Mouse (Mus musculus) forelimb bud, embryonic 11.5 days (tissue): ENCODE data around the gene E030018B13Rik.

Experiments
- DNase-seq: peaks from one replicate; pipeline ENCODE4 v3.0.0-alpha.2; 2012; ENCODE audit warnings: low read depth, low spot score

E030018B13Rik gene

DNA sequence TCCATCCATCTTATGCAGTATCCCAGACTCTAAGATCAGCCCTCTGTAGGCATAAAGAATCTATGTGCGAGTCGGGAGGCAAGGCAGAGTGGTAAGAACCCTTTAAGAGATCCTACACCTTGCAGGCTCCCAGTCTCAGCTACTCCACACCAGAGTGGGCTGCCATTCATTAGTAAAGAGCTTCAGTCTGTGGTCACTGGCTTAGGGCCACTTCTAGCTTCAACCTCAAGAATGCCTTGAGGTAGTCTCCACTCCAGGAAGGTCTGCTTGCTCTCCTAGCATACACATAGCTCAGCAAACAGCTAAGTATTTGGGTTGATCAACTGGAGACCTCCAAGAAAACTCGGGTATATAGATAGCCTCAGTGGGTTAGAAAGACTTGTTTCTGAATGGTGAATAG lies 19.0 kb upstream of the E030018B13Rik start:
- DNase-seq, result no peak

DNA sequence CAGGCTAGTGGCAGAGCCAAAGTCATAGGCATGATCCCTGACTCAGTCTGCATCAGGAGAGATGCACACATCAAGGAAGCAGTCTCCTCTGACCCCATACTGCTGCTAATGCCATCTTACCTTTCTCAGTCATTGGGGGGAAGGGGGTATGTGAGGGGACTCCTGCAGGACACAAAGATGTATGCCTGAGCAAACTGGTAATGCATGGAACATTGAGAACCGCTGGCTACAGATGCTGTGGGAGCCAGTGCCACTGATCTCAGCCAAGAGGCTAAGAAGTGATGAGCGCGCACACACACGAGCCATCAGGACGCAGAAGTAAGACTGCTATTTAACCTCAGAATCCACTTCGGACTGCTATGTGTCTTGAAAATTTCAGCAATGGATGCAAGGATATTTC lies 18.5 kb upstream of the E030018B13Rik start:
- no peak for DNase-seq

DNA sequence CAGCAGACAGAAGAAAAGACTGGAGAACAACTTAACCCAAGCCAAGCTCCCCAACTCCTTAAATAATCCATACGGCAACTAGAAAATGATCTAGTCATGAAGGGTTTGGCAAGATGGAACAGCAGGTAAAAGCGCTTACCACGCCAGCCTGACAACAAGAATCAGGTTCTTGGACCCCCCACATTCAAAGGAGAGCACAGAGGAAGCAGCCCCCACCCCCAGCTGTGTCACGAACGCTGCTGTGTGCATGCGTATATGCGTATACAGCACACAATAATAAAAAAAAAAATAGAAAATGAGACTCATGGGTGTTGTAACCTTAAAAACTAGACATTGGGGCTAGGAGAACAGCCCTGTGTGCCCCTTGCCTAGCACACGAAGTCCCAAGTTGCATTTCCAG lies 16.7 kb upstream of the E030018B13Rik start:
- DNase-seq, result no peak

DNA sequence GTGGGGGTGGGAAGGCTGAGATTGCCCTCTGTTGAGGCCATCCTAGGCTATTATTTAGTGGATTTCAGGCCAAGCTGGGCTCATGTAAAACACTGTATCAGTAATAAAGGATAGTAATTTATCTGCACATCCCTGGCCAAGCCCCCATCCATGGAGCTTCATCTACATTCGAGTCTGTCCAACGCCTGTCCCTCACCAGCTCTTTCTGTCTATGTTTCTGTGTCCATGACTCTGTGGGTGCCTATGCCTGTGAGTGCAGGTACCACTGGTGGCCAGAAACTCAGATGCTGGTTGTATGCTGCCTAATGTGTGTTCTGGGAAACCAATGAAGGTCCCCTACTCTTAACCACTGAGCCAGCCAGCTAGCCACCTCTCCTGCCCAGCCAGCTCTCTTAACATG lies 16.2 kb upstream of the E030018B13Rik start:
- no peak for DNase-seq

DNA sequence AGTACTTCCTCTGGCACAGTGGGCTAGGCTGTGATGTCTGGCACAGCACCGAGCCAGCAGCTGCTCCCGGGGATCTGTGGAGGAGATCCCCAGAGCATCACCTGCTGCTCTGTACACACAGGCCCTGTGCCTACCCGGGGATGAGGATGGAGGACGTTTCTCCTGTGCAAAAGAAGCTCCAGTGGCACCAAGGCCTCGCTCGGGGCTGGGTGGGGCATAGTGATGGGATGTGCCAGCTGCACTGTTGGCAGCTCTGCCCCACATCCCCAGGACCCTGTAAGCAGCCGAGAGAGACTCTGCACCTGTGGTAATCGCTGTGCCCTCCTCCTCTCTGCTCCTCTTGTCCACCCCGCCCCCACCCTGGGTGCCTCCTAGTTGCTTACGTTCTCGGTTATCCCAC lies 15.3 kb upstream of the E030018B13Rik start:
- DNase-seq, result no peak

DNA sequence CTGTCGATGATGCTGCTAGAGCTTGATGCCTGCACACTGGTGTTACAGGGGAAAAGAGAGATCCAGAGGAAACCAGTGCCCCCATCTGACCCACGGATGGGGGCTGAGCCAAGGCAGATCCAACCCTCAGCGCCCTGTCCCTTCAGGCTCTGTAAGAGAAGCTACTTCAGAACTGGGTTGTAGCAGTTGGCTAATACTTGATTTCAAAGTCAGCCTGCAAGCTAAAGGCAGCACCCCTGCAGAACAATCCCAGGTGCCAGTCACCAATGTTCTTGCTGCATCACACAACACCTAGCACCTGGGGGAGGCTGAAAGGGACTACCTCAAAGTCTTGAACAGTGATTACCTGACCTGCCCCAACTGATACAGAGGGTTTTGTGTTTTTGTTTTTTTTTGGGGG lies 14.7 kb upstream of the E030018B13Rik start:
- no peak for DNase-seq

DNA sequence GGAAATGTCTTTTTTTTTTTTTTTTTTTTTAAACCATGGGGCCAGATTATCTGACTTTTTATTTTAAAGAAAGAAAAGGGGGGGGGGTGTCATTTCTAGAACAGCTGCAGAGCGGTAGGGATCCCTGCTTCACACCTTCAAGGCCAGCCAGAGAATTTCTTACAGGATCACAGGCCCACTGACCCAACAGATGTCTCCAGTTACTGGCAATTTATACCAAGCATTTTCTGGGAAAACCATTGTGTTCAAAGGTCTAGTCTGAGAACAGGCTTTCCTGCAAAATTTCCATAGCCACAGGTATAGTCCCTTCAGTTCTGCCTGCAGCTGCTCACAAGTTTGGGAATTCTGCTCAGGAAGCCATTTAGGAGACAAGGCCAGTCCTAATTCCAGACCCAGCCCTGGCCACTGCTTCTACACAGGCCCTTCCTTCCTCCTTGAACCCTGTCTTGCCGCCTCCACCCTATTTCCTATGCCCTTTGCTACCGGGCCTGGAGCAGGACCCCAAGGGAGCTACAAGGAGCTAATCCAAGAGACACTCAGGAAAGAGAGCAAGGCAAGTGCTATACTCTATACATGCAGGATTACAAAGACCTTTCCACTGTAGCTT lies 13.9 kb upstream of the E030018B13Rik start:
- DNase-seq, result peak; percentile 50

DNA sequence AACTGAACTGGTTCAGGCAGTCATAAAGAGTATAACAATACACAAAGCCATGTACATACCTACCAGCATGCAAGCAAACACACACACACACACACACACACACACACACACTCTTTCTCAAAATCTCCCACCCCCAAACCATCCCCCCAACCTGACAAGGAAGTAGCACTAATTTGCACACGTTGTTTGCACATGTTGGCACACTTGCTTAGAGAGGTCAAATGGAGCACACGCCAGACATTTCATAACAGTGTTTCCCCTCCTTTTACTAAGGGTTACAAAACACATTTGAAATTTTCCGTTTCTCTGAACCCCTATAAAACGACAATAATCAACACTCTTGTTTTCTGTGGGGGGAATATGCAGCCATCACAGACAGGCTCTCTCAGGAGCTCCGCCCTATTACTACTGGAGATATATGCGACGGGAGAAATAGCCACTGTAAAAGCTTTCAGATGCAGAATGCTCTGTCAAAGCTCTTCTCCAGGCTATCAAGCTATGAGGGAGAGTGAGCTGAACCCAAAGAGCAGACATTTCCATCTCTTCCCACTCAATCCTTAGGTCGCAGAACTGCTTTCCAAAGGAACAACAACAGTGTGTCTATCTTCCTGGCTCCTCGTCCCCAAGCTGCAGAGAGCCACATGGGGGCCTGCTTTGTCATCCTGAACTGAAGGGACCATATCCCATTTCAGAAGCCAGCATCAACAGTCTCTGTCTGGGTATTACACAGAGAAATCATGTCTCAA lies 12.8 kb upstream of the E030018B13Rik start:
- no peak for DNase-seq

DNA sequence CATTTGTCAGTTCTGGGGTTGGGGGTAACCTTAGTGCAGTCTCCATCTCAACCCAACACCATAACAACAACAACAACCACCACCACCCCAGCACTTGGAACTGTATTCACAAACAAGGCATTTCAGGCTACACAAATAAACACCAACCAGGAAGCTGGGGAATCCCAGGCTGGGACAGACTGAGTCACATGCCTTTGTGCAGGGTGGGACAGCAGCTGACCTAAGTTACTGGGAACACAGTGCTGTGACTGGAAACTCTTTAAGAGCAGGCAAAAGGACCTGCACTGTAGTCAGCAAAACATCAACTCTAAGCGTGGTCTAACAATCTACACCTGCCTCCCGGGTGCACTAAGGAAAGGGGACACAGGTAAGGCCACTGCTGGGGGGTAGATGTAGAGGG lies 11.5 kb upstream of the E030018B13Rik start:
- no peak for DNase-seq

DNA sequence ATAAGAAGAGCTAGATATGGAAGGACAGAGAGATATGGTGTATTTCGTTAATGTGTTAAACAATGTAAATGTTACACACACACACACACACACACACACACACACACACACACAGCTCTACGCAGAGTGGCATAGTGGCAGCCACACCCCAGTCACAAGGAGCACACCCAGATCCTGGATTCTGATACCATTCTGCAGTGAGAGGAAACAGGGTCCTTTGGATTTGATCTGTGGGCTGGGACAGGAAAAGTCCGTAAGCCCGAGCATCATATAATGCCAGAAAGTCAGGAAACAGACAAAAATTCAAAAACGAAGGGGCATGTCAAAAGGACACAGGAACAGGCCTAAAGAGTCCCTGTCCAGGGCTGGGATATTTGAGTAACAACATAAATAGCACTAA lies 11.0 kb upstream of the E030018B13Rik start:
- no peak for DNase-seq

DNA sequence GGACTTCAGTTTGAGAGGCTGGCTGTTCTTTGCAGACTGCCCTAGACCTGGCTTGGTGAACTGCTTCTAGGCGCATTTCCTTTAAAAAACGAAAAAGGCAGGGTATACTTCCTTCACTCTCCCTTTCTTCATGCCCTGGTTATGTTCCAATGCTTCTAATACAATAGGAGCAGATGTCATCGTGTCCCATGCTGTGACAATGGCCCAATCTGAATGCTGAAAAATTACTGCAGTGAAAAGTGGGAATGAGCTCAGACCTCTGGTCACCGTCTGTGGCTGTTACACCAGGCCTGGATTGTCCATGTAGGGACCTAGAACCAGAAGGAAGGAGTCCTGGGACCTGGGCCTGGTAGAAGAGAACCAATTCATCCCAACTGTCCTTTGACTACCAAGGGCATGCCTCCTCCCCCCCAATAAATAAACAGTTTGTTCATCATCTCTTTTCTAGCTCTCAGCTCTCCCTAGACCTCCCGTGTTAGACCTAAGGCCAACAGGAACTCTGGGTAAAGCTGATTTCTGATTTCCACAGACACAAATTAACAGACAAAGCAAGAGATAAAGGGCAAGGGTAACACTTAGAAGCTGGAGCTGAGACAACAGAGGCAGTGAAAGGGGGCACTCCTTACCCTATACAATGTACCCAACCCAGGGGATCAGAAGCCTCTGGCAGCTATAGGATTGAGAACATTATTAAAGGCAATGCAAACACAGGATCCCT lies 8.7 kb upstream of the E030018B13Rik start:
- no peak for DNase-seq

DNA sequence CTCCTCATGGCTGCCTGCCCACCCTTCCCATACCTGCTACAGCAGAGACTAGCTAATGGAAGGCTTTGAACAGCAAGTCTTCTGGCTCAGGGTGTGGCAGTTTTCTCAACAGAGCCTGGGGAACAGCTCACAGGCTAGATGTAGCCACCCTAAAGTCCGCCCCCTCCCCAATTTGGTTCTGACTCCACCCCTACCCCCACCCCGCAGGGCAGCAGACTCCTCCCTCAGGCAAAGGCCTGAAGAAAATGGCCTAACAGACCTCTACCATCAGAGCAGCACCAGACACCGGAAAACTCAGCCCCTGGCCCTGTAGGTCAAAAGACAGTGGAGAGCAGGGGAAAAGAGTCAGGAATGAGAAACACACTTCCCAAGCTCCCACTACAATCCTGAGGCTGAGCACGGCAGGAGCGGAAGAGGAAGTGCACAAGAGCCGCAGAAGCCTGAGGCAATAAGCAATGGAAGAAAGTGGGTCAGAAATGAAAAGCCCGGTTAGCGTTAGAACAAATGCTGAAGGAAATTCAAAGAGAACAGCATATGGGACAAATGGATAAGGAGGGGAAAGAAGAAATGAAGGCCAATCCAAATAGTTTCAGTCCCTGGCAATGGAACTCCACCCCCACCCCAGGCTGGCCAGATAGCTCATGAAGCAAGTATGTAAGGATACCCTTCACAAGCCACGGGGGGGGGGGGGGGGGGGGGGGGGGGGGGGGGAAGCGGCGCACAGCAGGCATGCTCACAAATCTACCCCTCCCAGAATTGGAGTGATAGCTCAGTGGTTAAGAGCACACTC lies 8.0 kb upstream of the E030018B13Rik start:
- DNase-seq, result peak; percentile 21

DNA sequence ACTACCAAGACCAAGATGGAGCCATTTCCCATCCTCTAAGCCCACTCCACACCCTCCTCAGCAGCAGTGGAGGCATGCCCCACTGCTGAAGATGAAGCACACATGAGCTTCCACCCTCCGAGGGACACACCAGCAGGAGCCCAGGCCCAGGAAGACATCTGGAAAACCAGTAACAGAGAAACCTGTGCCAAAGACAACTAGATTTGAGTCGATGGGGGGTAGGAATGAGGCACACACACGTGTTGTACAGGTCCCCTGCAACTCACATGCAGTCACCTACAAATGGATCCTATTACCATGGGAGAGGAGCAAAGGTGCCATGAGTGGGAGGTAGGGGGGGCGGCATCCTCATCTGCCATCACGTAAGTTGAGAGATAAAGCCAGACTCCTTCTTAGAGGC lies 6.4 kb upstream of the E030018B13Rik start:
- no peak for DNase-seq

DNA sequence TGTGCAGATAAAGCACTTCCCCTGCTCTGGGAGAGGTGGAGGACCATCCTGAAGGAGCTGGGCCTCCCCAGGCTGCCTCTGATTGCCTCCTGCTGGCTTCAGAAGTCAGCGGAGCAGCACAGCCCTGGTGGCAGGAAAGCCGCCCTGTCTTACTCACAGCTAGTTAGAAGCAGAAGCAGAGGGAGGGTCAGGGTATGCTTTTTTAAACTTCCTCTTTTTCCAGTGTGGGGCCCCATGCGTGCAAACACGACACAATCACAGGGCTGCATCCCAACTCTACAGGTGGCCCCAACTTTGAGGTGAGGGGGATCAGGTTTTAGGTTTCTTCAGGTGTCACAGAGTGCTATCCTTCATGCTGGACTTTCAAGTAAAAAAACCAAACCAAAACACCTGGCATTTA lies 5.7 kb upstream of the E030018B13Rik start:
- DNase-seq, result no peak

DNA sequence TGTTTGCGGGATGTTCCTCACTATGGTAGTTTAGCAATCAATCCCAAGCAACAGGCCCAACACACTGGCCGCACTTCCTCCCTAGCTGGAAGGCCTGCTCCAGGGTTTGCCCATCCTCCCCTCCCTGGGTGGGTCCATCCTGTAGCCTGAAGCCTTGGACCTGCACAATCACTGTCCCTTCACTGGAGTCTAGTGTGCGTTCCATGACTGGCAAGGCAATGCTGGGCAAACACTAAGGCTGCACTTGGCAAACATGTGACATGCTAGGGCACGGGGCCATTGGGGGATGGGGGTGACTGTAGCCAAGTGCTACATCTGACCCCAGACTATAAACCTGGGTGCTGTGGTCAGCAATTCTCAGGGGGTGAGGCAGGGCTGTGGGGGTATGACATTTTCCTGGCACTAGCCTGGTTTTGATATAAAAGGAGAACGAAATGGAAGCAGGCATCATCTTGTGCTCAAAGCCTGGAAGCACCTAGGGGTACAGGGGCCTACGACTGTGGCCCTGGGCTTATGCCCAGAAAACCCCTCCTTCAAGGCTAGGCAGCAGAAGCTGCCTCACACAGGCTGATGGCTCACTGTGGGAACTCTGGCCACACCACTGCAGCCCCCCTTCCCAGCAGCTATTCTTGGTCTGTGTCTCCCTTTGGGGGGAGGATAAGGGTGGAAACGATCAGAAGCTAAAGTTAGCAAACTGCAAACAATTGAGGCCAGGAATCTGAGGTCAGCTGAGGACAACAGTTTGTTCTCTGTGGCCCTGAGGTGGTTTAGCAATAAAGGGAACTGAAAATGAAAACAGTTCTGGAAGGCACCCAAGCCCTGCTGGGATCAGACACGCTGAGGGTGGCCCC lies 5.0 kb upstream of the E030018B13Rik start:
- no peak for DNase-seq

DNA sequence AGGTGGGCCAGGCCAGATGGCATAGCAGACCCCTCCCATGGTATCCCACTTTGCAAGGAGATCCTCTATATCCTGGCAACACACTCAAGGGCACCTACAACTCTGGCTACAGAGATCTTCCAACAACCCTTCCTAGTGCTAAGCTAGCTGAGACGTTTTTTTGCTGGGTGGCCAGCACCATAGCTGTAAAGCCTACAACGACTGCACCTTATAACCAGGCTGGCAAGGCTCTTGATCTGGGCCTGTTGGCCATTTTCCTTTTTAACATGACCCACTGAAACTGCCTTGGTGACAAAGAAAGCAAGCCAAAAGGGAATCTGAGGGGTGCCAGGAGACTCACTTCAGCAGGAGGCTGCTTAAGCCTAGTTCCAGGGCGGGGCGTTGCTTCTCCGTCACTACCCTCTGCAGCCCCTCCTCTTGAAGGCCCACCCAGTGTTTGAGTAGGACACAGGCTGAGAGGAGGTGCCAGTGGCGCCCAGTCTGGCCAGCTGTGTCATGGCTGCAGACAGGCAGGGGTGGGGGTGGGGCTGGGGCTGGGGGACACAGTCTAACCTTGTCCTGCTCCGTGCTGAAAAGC lies 4.3 kb upstream of the E030018B13Rik start:
- DNase-seq, result no peak

DNA sequence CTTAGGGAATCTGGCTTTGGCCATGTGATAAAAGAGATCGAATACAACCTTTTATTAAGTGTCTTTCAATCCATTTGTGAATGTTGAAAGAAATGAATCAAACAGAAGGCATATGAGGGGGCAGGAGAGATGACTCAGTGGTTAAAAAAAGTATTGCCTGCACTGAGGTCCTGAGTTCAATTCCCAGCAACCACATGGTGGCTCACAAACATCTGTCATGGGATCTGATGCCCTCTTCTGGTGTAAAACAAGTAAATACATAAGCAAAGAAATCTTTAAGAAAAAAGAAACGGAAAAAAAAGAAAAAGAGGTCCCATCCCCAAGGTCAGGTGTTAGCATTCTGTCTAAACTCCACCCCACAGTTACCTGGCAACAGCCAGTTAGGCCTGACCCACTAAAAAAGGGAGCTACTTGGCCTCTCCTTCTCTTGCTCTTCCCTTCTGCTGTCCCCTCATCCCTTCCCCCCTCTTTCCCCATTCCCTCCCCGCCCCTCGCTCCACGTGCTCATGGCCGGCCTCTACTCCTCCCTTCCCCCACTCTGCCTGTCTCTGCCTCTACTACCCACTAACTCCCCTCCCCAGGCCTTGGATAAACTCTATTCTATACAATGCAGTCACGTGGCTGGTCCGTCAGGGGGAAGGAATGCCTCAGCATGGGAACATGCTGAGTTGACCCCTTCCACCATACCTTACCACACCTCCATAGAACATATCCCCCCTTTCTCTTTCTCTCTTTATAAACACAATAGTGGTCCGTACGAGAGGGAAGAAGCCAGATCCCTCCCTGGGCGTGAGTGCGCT lies 3.5 kb upstream of the E030018B13Rik start:
- no peak for DNase-seq

DNA sequence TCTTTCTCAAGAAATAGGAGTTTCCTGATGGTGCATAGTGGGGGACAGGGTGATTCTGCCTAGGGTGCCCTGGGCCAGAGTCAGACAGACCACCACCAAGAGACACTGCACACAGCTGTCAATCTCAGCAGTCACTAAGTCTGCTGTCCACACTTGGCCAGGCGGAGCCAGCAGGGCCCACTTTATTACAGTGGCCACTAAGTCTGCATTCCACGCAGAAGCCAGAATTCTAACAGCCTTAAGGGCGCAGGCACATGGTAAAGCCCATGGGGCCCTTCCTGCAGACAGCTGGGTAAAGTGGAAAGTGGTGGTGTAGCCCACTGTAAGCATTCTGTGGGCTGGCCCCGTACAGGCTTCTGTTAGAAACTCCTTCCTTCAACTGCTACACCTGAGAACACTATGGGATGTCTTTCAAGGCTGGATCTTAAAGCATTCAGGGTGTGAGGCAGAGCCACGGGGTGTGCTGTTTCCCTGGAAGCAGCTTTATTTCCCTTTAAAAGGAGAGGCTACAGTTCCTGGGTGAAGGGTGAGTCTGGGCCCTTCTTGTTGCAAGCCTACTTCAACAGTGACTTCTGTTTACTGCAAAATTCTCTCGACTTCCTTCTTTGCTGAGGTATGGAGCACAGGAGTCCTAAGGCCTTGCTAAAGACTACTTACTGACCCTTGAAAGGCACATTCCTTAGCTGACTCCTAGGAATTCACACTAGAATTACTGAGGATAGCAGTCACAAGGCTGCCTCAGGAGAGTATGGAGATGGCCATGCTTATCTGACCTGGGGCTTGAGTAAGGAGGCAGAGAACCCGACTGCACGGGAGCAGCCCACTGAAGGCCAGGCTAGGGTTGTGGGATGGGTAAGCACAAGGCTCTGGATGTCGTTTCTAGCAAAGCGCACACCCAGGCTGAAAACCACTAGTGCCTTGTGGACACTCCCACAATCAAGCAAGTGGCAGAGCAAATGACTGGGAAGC lies 2.6 kb upstream of the E030018B13Rik start:
- no peak for DNase-seq

DNA sequence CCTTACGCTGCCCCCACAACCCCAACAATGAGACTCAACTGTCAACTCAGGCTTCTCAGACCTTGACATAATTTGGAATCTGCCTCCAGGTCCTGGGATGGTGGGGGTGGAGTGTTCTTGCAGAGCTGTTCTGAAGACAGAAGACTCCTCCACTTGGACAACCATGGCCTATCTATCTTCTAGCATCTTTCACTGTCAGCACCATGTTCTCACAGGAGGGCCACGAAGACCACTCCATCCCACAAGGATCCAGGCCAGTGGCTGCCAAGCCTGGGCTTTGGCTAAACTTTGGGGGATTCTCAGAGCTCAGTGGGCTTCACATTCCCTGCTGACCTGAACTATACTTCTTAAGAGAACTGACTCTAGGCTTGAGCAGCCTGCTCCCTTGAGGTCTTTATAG lies 1.8 kb upstream of the E030018B13Rik start:
- DNase-seq, result no peak
